Mouse (Mus musculus): ENCODE results near the gene Cdc42ep5.

The Cdc42ep5 gene

DNA sequence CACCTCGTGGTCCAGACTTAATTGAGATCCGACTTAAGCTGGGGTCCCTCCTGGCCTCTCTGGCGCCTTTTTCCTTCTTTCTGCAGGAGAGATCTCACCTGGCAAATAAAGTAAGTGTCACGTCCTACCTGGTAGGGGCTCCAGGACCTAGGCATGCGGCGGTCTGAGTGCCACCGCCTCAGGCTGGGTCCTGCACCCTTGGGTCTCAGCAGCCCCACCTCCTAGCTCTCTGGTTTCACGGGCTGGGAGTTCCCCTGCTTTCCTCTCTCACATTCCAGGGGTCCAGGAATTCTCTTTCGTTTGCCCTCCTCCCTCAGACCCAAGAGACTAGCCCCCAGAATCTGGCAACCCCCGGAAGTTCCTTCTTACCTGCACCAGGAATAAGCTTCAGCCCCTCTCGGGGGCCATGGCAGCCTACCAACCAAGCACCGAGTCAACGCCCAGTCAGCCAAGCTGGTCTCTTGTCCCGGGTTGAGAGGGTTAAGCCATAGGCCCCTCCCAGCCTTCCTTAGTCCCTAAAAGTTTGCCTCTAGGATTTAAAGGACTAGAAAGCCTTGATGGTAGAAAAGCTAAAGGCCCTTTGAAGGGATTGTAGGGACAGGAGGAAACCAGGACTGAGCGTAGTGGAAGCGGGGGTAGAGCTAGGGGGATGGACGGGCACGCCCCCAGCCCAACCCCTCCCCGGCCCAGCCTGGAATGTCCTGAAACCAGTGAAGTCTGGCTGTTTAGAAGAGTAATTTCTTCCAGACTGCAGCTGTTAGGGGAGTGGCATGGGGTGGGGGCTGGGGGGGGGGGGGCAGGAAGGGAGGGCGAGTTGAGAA lies at the start of gene Cdc42ep5:
TSS of gene Cdc42ep5 (minus strand) at position 771 of the 821 bp plus-strand sequence.
- in situ Hi-C loops (cut with MseI, MboI) = loop anchor here in 1 of 2 experiments (10.0 kb wide), 1 partner anchor 51 kb away; no protein-coding TSS in a partner anchor

- in situ Hi-C loops (cut with MseI, MboI) = loop anchor here (10.0 to 25.0 kb wide), 2 partner anchors 49 to 401 kb away; partner anchors contain the start of gene Cdc42ep5 (in 1 of the 2)
These were observed 48.8 kb upstream of the Cdc42ep5 start for GRCm38 (mm10) chr7:4213436-4213835.

DNA sequence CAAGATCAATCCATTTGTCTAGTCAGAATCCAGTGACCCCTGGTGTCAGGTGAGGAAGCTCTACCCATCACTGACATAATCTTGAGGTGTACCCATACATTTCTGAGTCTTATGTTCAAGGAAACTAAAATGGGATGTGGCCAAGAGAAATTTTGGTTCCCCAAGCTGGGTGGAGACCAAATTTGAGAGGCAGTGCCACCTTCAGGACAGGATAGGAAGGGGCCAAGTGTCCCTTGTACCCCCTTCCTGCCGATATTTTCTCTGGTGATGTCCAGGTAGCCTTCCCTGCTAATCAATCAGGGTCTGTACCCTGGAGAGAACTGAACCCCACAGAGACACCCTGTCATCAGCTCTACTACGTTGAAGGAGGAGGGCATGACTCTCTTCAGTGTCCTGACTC lies 44.0 kb upstream of the Cdc42ep5 start:
- in situ Hi-C loops (cut with MseI, MboI) = loop anchor here (25.0 kb wide), 1 partner anchor 396 kb away; no protein-coding TSS in a partner anchor

DNA sequence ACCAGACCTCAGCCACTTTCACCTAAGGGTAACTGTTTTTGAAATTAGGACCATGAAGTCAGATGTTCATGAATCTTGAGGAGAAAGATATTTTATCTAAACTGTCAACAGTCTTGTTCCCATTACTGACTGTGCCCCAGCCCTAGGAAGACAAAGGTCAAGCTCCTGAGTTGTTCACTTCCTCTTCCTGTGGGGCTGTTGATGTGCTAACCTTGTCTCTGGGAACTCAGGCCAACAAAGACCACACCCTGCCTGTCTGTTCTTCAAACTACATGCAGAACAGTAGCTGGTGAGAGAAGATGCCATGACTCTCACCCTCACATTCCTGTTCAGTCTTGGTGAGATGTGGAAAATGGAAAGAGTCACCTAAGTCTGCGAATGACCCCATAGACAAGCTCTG lies 42.5 kb upstream of the Cdc42ep5 start:
- in situ Hi-C loops (cut with MseI, MboI) = loop anchor here (25.0 kb wide), 1 partner anchor 395 kb away; no protein-coding TSS in a partner anchor

GRCm38 (mm10) chr7:4178438-4178837 lies 13.8 kb upstream of the Cdc42ep5 start:
- in situ Hi-C loops (cut with MseI, MboI) = no loop called here

- in situ Hi-C loops (cut with MseI, MboI) = no loop called here
These were observed 5.7 kb upstream of the Cdc42ep5 start for GRCm38 (mm10) chr7:4170193-4170938.

DNA sequence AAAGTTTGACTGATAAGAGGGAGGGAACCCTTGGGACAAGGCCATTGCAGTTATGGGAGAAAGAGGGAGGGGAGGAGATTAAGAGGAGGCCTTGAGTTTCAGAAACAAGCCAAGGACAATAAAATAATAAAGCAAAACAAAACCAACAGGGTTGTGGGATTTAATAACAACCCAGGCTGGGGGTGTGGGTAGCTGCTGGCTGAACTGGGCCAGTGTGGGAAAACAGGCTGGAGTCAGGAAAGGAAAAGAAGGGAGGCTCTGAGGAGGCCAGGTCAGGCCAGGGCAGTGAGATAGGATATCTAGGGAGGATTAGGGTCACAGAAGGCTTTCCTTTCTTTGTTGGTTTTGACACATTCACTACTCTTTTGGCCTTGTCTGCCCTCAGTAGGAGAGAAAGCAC lies 2.4 kb upstream of the Cdc42ep5 start:
- in situ Hi-C loops (cut with MseI, MboI) = loop anchor here in 1 of 2 experiments (10.0 kb wide), 1 partner anchor 48 kb away; no protein-coding TSS in a partner anchor

DNA sequence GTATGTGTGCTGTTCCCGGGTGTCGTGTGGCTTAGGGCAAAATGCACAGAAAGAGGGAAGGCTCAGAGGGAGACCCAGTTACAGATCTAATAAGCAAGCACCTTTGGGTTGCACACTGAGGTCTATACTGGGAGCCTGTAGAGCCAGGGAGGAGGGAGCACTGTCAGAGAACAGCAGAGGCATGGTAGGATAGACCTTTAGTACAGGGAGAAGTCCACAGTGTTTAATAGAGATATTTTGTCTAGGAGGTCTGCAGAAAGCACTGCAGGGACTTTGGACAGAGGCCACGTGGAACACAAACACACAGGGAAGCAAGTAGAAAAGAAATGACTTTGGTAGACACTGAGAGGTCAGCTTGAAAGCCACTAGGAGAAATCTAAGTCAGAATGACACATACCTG lies 626 bp upstream of the Cdc42ep5 start:
- in situ Hi-C loops (cut with MseI, MboI) = loop anchor here in 1 of 2 experiments (10.0 kb wide), 1 partner anchor 50 kb away; no protein-coding TSS in a partner anchor

GRCm38 (mm10) chr7:4163571-4164072 lies 1.0 kb downstream of the Cdc42ep5 start:
- in situ Hi-C loops (cut with MseI, MboI) = loop anchor here in 1 of 2 experiments (10.0 kb wide), 1 partner anchor 51 kb away; no protein-coding TSS in a partner anchor

DNA sequence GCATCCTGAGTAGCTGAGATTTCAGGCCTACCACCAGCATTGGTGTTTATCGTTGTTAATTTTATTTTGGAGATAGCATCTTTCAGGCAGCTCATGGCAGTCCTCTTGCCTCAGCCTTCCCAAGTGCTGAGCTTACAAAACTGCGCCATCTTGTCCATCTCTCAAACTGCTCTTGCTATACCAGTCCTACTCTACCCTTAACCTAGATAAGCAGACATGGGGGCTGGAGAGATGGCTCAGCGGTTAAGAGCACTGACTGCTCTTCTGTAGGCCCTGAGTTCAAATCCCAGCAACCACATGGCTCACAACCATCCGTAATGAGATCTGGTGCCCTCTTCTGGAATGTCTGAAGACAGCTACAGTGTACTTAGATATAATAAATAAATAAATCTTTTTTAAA lies 3.1 kb downstream of the Cdc42ep5 start:
- in situ Hi-C loops (cut with MseI, MboI) = loop anchor here in 1 of 2 experiments (10.0 kb wide), 1 partner anchor 53 kb away; no protein-coding TSS in a partner anchor

DNA sequence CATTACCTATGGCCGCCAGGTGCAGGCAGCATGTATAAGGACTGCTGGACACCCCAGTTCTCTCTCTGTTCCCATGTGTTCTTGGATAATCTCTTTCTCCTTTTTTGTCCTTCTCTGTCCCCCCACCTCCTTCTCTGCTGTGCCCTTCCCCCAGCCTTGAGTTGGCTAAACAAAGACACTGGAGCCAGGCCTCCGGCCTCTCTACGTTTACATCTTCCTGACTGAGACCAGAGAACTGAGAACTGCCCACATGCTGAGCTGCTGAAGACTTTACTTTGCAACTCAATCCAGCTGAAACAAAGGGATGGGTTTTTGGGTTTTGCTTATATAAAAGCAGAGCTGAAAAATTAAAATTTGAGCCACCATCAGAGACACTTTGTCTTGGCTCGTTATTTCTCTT lies 9.7 kb downstream of the Cdc42ep5 start:
- in situ Hi-C loops (cut with MseI, MboI) = no loop called here

DNA sequence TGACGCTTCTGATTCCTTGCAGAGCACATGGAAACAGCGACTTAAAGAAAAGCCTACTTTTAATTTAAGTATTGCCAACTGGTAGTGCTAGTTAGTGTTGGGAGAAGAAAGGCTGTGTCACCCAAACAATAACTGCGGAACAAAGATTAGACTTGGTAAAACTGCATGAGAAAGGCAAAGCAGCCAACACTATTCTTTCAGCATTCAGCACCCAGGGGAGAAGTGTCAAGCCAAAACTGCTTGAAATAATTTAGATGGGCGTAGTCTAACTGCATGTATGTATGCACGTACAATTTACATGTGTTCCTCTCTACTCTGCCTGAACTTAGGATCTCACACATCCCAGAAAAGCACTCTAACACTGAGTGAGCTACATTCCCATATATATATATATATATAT lies 10.3 kb downstream of the Cdc42ep5 start:
- in situ Hi-C loops (cut with MseI, MboI) = no loop called here

DNA sequence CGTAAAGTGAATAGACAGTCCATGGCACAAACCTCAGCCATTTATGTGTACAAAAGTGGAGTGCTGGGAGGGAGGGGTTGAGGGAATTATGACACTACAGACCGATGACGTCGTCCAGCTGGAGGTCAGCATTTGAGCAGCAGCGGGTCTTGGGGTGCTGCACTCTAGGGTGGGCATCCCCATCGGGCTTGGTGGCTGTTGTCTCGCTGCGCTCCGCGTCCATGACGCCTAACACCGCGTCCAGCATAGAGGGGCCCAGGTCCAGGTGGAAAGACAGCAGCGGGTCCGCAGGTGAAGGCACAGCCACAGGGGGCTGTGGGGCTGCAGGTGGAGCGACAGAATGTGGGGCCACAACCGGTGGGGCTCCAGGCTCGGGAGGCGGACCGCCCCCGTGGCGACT lies 13.4 kb downstream of the Cdc42ep5 start:
- in situ Hi-C loops (cut with MseI, MboI) = no loop called here

DNA sequence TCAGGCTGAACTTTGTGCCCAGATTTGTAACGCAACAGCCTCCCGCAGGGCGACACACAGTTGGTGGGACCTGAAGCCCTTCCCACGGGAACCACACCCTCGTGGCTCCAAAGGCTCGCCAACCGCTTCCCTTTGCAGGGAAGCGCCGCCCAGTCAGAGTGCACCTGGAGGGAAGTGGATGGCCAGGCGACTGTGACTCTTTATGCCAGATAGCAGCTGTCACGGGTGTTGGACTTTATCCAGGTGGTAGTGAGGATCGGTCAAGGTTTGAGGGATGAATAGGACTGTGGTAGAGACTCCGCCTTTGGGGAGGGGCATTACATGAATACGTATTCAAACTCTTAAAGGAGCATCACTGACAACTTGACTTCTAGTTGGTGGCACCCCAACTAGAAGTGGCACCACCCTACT lies 13.8 kb downstream of the Cdc42ep5 start:
- in situ Hi-C loops (cut with MseI, MboI) = no loop called here

DNA sequence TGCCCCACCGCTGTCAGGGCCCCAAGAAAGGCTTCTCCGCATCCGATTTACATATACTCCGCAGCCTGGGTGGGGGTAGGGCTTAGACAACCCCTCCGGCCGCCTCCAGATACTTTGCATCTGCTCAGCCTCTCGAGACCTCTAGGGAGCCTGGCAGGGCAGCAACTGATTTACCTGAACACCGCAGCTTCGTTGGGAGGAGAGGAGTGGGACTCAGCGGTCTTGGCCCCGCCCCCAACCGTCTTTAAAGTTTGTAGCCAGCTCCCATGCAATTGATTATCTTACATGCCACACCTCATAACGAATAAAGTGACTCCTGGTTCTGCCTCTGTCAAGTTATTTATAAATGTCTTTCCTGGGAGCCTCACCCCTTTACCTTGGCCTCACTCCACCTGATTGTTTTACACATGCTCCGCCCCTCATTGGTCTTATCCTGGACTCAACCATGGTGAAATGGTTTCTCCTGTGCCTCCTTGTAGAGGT lies 14.6 kb downstream of the Cdc42ep5 start, which contains the start of gene Leng9:
TSS of gene Leng9 (minus strand) at position 316 of the 483 bp plus-strand sequence.
- in situ Hi-C loops (cut with MseI, MboI) = no loop called here

- in situ Hi-C loops (cut with MseI, MboI) = loop anchor here in 1 of 2 experiments (25.0 kb wide), 1 partner anchor 437 kb away; the partner anchor contains the start of genes Pirb and Rps9
These were observed 15.2 kb downstream of the Cdc42ep5 start for GRCm38 (mm10) chr7:4149209-4150054.

- in situ Hi-C loops (cut with MseI, MboI) = loop anchor here in 1 of 2 experiments (25.0 kb wide), 1 partner anchor 436 kb away; the partner anchor contains the start of genes Pirb and Rps9
These were observed 16.1 kb downstream of the Cdc42ep5 start for GRCm38 (mm10) chr7:4148341-4149208.

DNA sequence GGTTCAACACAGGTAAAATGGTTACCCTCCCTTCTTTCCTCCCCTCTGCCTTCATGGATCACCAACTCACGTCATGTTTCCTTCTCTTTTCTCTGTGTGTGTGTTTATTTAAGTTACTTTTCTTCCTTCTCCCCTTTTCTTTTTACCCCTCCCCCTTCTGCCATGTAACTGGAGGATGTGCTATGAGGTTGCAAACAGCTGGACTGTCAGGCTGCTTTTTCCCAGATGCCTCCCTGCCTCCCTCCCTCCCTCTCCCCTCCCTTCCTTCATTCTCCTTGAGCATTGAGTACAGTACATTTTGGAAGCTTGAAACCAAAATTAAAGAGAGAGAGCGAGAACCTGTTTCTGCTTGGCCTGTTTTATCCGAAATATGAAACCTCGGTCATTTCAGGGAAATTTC lies 16.8 kb downstream of the Cdc42ep5 start:
- in situ Hi-C loops (cut with MseI, MboI) = loop anchor here in 1 of 2 experiments (25.0 kb wide), 1 partner anchor 436 kb away; the partner anchor contains the start of genes Pirb and Rps9

- in situ Hi-C loops (cut with MseI, MboI) = loop anchor here in 1 of 2 experiments (25.0 kb wide), 1 partner anchor 435 kb away; the partner anchor contains the start of genes Pirb and Rps9
These were observed 17.3 kb downstream of the Cdc42ep5 start for GRCm38 (mm10) chr7:4147371-4147770.
